Mouse (Mus musculus) cerebellum, adult 2 months (tissue): ENCODE data around the gene Zdhhc3.

Source experiments
- CTCF ChIP-seq: fragments of 200-500 bp; IDR thresholded peaks from 2 replicates; pipeline ENCODE4 v1.5.1; 2011; ENCODE audit warnings: low read depth, mild to moderate bottlenecking, control low read depth, low read length, moderate library complexity, borderline replicate concordance; ENCODE audit not compliant: insufficient read depth
- POLR2A ChIP-seq: fragments of 200-500 bp; IDR thresholded peaks from 2 replicates; pipeline ENCODE4 v1.6.1; 2011; ENCODE audit warnings: low read length, control low read depth, borderline replicate concordance; ENCODE audit not compliant: insufficient read depth

- TF ChIP-seq POLR2A (no peak), CTCF (no peak)
Measured at GRCm38 (mm10) chr9:123115566-123115965, 2.6 kb upstream of the Zdhhc3 start.
